Mouse (Mus musculus) MEL (cell line): Measurements from ENCODE around the gene Nme7.

ENCODE experiments used
- CTCF ChIP-seq, 3 experiments: IDR thresholded peaks in 2 of 3; conservative IDR thresholded peaks in 1 of 3; 2 replicates each; pipeline ENCODE4 v1.5.1; 2011 to 2012; ENCODE audit warnings: low read length in 3 of 3, low read depth in 2 of 3, mild to moderate bottlenecking in 2 of 3, improper control_type of control experiment in 1 of 3, inconsistent platforms in 1 of 3, mixed read lengths in 1 of 3, moderate library complexity in 1 of 3; ENCODE audit not compliant: control insufficient read depth in 1 of 3, insufficient read depth in 1 of 3, poor library complexity in 1 of 3, severe bottlenecking in 1 of 3
- EP300 ChIP-seq, 2 experiments: IDR thresholded peaks; 2 replicates each; pipeline ENCODE4 v1.6.1; 2011; ENCODE audit warnings: improper control_type of control experiment in 2 of 2, low read length in 2 of 2, low read depth in 1 of 2, mild to moderate bottlenecking in 1 of 2
- POLR2AphosphoS2 ChIP-seq: IDR thresholded peaks from 2 replicates; pipeline ENCODE4 v1.6.1; 2011; ENCODE audit warnings: low read length, improper control_type of control experiment

DNA sequence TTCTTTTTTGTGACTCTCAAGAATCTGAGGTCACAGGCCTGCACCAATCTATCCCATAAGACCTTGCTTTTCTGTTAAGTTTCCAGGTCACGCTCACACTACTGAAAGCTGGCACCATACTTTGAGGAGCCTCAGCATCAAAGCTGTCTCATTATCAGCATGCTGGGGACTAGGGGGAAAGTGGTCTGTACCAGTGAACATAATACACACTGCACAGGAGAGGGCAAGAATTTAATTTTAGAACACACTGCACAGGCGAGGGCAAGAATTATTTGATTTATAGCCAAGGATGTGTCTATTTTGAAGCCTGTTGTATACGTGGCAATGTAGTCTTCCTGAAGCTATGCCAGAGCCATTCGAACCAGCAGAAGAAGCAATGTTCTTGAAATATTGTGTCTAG, 64.2 kb downstream of the Nme7 start:
- TF ChIP-seq POLR2AphosphoS2 (no peak), CTCF (IDR thresholded peaks at IDR 0.05 in 2 of 3, conservative IDR thresholded peaks at IDR 0.05 in 1 of 3; ENCODE audit: control insufficient read depth in 1 of 3, insufficient read depth in 1 of 3, low read depth in 2 of 3, low read length in 3 of 3, poor library complexity in 1 of 3, severe bottlenecking in 1 of 3) (no peak), EP300 (IDR thresholded peaks at IDR 0.05; ENCODE audit: low read depth in 1 of 2, low read length in 2 of 2) (no peak)
